Mouse (Mus musculus) heart, postnatal 25 days (tissue): Measurements from ENCODE around the gene Rag2. TPM values are rescaled to one million over a fixed set of nuclear protein-coding genes. Genes with fewer than 3 reads are reported as not detected.

ENCODE experiments used
- DNase-seq: peaks from one replicate; pipeline ENCODE4 v3.0.0; 2022; ENCODE audit warnings: low spot score
- intact Hi-C: fragments of 180-260 bp; cut with DNase I; formaldehyde crosslinking; loops from one replicate; pipeline ENCODE4 v1.15.1; 2025
- total RNA-seq, 2 experiments: library from RNA; stranded (reverse); gene quantifications; 2 replicates each; pipeline ENCODE4 v1.2.3; 2021

Rag2 gene
- total RNA-seq: not detected

- DNase-seq: no peak
- intact Hi-C loops: no loop called here
Measured at GRCm38 (mm10) chr2:101624526-101624925, at the start of gene Rag2. Gene Rag2 (plus strand): TSS chr2:101624718.

GRCm38 (mm10) chr2:101577243-101577642 is 47.3 kb upstream of the Rag2 start:
- DNase-seq: no peak
- intact Hi-C loops: no loop called here

GRCm38 (mm10) chr2:101580027-101580426 is 44.5 kb upstream of the Rag2 start:
- intact Hi-C loops: no loop called here

GRCm38 (mm10) chr2:101580428-101580827 is 44.1 kb upstream of the Rag2 start:
- DNase-seq: no peak
- intact Hi-C loops: no loop called here

More at GRCm38 (mm10) chr2:101580027-101580426, 44.5 kb upstream of the Rag2 start:
- no peak for DNase-seq

GRCm38 (mm10) chr2:101580977-101581376 is 43.5 kb upstream of the Rag2 start:
- intact Hi-C loops: no loop called here
- DNase-seq: no peak

GRCm38 (mm10) chr2:101581418-101581817 is 43.1 kb upstream of the Rag2 start:
- intact Hi-C loops: no loop called here
- DNase-seq: no peak

- no peak for DNase-seq
- intact Hi-C loops: no loop called here
Measured at GRCm38 (mm10) chr2:101591356-101591755, 33.2 kb upstream of the Rag2 start.

GRCm38 (mm10) chr2:101592023-101592841 is 32.3 kb upstream of the Rag2 start:
- intact Hi-C loops: no loop called here
- DNase-seq: no peak

GRCm38 (mm10) chr2:101592886-101593285 is 31.6 kb upstream of the Rag2 start:
- DNase-seq: no peak
- intact Hi-C loops: no loop called here

GRCm38 (mm10) chr2:101594681-101595080 is 29.8 kb upstream of the Rag2 start:
- DNase-seq: no peak
- intact Hi-C loops: loop anchor here (5.0 kb wide), 1 partner anchor 58 kb away; no protein-coding TSS in a partner anchor

- DNase-seq: no peak
- intact Hi-C loops: loop anchor here (5.0 kb wide), 1 partner anchor 55 kb away; no protein-coding TSS in a partner anchor
Measured at GRCm38 (mm10) chr2:101597186-101597585, 27.3 kb upstream of the Rag2 start.

- intact Hi-C loops: loop anchor here (5.0 kb wide), 1 partner anchor 54 kb away; no protein-coding TSS in a partner anchor
- DNase-seq: no peak
Measured at GRCm38 (mm10) chr2:101598190-101599181, 26.0 kb upstream of the Rag2 start.

- DNase-seq: peak; percentile 10
- intact Hi-C loops: no loop called here
Measured at GRCm38 (mm10) chr2:101600703-101601102, 23.8 kb upstream of the Rag2 start.

- no peak for DNase-seq
- intact Hi-C loops: no loop called here
Measured at GRCm38 (mm10) chr2:101603099-101603498, 21.4 kb upstream of the Rag2 start.

- DNase-seq: no peak
- intact Hi-C loops: no loop called here
Measured at GRCm38 (mm10) chr2:101608232-101608894, 16.2 kb upstream of the Rag2 start.

- intact Hi-C loops: no loop called here
- DNase-seq: no peak
Measured at GRCm38 (mm10) chr2:101610861-101611260, 13.7 kb upstream of the Rag2 start.

- intact Hi-C loops: no loop called here
- DNase-seq: no peak
Measured at GRCm38 (mm10) chr2:101615464-101616305, 8.8 kb upstream of the Rag2 start.

- intact Hi-C loops: no loop called here
- no peak for DNase-seq
Measured at GRCm38 (mm10) chr2:101618373-101618772, 6.1 kb upstream of the Rag2 start.

GRCm38 (mm10) chr2:101620899-101621298 is 3.6 kb upstream of the Rag2 start:
- intact Hi-C loops: no loop called here
- no peak for DNase-seq
